Mouse (Mus musculus) megakaryocyte-erythroid progenitor cell, adult 5 weeks (primary cell): ENCODE measurements around the gene Npc1l1. TPM values are rescaled to one million over a fixed set of nuclear protein-coding genes. Genes with fewer than 3 reads are reported as not detected.

ENCODE experiments used
- polyA plus RNA-seq: library from polyadenylated mRNA; stranded (reverse); fragments of >175 nt; gene quantifications from 2 replicates; pipeline ENCODE4 v1.2.3, GENCODE M21; 2012

The Npc1l1 gene
- not detected in 2 replicates for polyA plus RNA-seq

GRCm38 (mm10) chr11:6230012-6230411 is at the start of gene Npc1l1:
Gene Npc1l1, minus strand, starts transcription at chr11:6230143.

GRCm38 (mm10) chr11:6274387-6275093 is 44.6 kb upstream of the Npc1l1 start, which contains the start of gene Tmed4:
Gene Tmed4, minus strand, starts transcription at chr11:6274870.

GRCm38 (mm10) chr11:6267320-6268254 is 37.6 kb upstream of the Npc1l1 start, which contains the start of gene Ddx56:
Gene Ddx56, minus strand, starts transcription at chr11:6267772.

GRCm38 (mm10) chr11:6200087-6200569 is 29.8 kb downstream of the Npc1l1 start, which contains the start of gene Nudcd3:
Gene Nudcd3, minus strand, starts transcription at chr11:6200415.

GRCm38 (mm10) chr11:6199410-6200086 is 30.4 kb downstream of the Npc1l1 start, which contains the start of gene A730071L15Rik:
Gene A730071L15Rik, plus strand, starts transcription at chr11:6200029.

Other genes with a start within 250 kb of the Npc1l1 start
- gene Camk2b, start 163.8 kb downstream of the Npc1l1 start, polyA plus RNA-seq = 0.81 and 0.96 TPM in 2 replicates
- not detected in 2 replicates for gene A730071L15Rik, start 30.1 kb downstream of the Npc1l1 start, polyA plus RNA-seq
- gene Nudcd3, start 29.7 kb downstream of the Npc1l1 start, polyA plus RNA-seq = 19.5 and 24.4 TPM in 2 replicates
- gene Ddx56, start 37.6 kb upstream of the Npc1l1 start, polyA plus RNA-seq = 19.3 and 19.5 TPM in 2 replicates
- 69.2 and 85.5 TPM in 2 replicates for gene Tmed4, start 44.7 kb upstream of the Npc1l1 start, polyA plus RNA-seq
- 66.1 and 74.6 TPM in 2 replicates for gene Ogdh, start 61.5 kb upstream of the Npc1l1 start, polyA plus RNA-seq
- gene Zmiz2, start 158.9 kb upstream of the Npc1l1 start, polyA plus RNA-seq = 302 and 343 TPM in 2 replicates
- 175 and 192 TPM in 2 replicates for gene Ppia, start 185.3 kb upstream of the Npc1l1 start, polyA plus RNA-seq
- gene H2afv, start 214.3 kb upstream of the Npc1l1 start, polyA plus RNA-seq = 154 and 173 TPM in 2 replicates
- gene Purb, start 245.8 kb upstream of the Npc1l1 start, polyA plus RNA-seq = 11.1 and 14.7 TPM in 2 replicates